Mouse (Mus musculus) ES-CJ7 (cell line): ENCODE results near the gene Omp.
A peak's percentile ranks its signal among the peaks of the same experiment; 100 is the strongest.

Experiments used
- DNase-seq: peaks from one replicate; pipeline ENCODE4 v3.0.0; 2011; ENCODE audit warnings: low read depth, low spot score

Omp gene

GRCm38 (mm10) chr7:98103002-98103941, 42.0 kb downstream of the Omp start:
- peak; percentile 55 for DNase-seq

GRCm38 (mm10) chr7:98102488-98102887, 42.8 kb downstream of the Omp start:
- DNase-seq: peak; percentile 17

GRCm38 (mm10) chr7:98097557-98097956, 47.7 kb downstream of the Omp start:
- DNase-seq: no peak

- DNase-seq: no peak
These were observed 49.5 kb downstream of the Omp start for GRCm38 (mm10) chr7:98095852-98096251.
